In genomic region chr6:30162091-30162490, GRCm38 (mm10) we compare ENCODE assay signal across 15 mouse cellular contexts.
A peak's percentile ranks its signal among the peaks of the same experiment; 100 is the strongest.
DNase-seq lines count a peak whose midpoint lies in the region; ATAC-seq lines count a peak whose summit lies in the region.
"Had no signal": no experiment of that assay in that cellular context is flagged by ENCODE, and none has a peak within 500 bp of the region (broad histone marks: within the 10 kb centered on the region; RNA-seq: fewer than 3 reads in every experiment).

No protein-coding gene starts in this region.

- peaks cover 10% of the 10 kb centered on the region for H3K4me1 ChIP-seq in heart, embryonic 16.5 days (ENCODE audit: control insufficient read depth, insufficient read depth, low read length)
- H3K4me1 ChIP-seq in forebrain, embryonic 12.5 days: peaks cover 14% of the 10 kb centered on the region

- H3K36me3 ChIP-seq in heart, embryonic 16.5 days (ENCODE audit: control insufficient read depth, insufficient read depth): no peaks in the 10 kb centered on the region
- no peaks in the 10 kb centered on the region for H3K36me3 ChIP-seq in forebrain, embryonic 12.5 days (replicated peaks)
- H3K36me3 ChIP-seq: hindbrain, embryonic 12.5 days had no signal

- WGBS in heart, embryonic 16.5 days: 27% methylated on average over 7 of the region's 7 CpGs
- 51% methylated on average over 7 of the region's 7 CpGs for WGBS in forebrain, embryonic 12.5 days

- H3K9me3 ChIP-seq in heart, embryonic 16.5 days (replicated peaks; ENCODE audit: control insufficient read depth, low read length): no peaks in the 10 kb centered on the region
- no peaks in the 10 kb centered on the region for H3K9me3 ChIP-seq in forebrain, embryonic 12.5 days
- H3K9me3 ChIP-seq: hindbrain, embryonic 12.5 days had no signal

- H3K9ac ChIP-seq in heart, embryonic 16.5 days (ENCODE audit: low read length): 0 out of 2 replicates have a peak overlapping the region, but pooled peaks have one; percentile 32
- no peak overlapping the region for H3K9ac ChIP-seq in forebrain, embryonic 12.5 days
- H3K9ac ChIP-seq: hindbrain, embryonic 12.5 days; liver, embryonic 14.5 days had no signal

- no peaks in the 10 kb centered on the region for H3K27me3 ChIP-seq in heart, embryonic 16.5 days (ENCODE audit: control insufficient read depth, insufficient read depth, low read length)
- H3K27me3 ChIP-seq in forebrain, embryonic 12.5 days: peaks cover 23% of the 10 kb centered on the region; the same call in 1 of the 2 replicates

- ATAC-seq in heart, embryonic 16.5 days (replicated peaks; ENCODE audit: extremely low read depth, insufficient read depth, low FRiP score): peak; percentile 47; the same call in 1 of the 2 replicates
- ATAC-seq in forebrain, embryonic 12.5 days (ENCODE audit: low FRiP score): no peak

- H3K4me2 ChIP-seq in heart, embryonic 16.5 days (ENCODE audit: low read depth, low read length): peak overlapping the region; percentile 20; the same call in 1 of the 2 replicates
- H3K4me2 ChIP-seq in forebrain, embryonic 12.5 days: no peak overlapping the region
- H3K4me2 ChIP-seq: hindbrain, embryonic 12.5 days had no signal

- peak; percentile 36 for DNase-seq in embryo, embryonic 10.5 days (ENCODE audit: low spot score)
- no peak for DNase-seq in embryo, embryonic 10 days (ENCODE audit: low spot score)
- DNase-seq in heart, adult 11 months: no peak
- peak; percentile 33 for DNase-seq in Muller cell, postnatal 12 days (ENCODE audit: inconsistent ontology term)
- DNase-seq in induced T-regulatory cell, adult 2 months (ENCODE audit: low read depth): peak; percentile 40
- no peak for DNase-seq in c-Kit-positive CD71-positive TER-119-positive erythroid progenitor cells, embryonic 14.5 days (ENCODE audit: low spot score)
- DNase-seq: B cell, adult 2 months; cerebellum, adult 9-11 months; kidney, adult 8-10 months; right cerebral cortex, postnatal 4 days had no signal

- H3K27ac ChIP-seq in heart, embryonic 16.5 days (ENCODE audit: low read length): no peak overlapping the region
- no peak overlapping the region for H3K27ac ChIP-seq in forebrain, embryonic 12.5 days
- H3K27ac ChIP-seq: hindbrain, embryonic 12.5 days; liver, embryonic 14.5 days; stomach, postnatal 0 days had no signal

- H3K4me3 ChIP-seq in heart, embryonic 16.5 days (ENCODE audit: low read length): no peak overlapping the region
- H3K4me3 ChIP-seq in forebrain, embryonic 12.5 days (replicated peaks): no peak overlapping the region
- H3K4me3 ChIP-seq: hindbrain, embryonic 12.5 days had no signal

Comparison
In these comparisons a context has a peak if more than half of its experiments do, and no peak if none do; other contexts are left out.
1. DNase-seq: peak in embryo, embryonic 10.5 days (single experiment), Muller cell, postnatal 12 days (single experiment) and induced T-regulatory cell, adult 2 months (single experiment); none in embryo, embryonic 10 days (single experiment), heart, adult 11 months (single experiment) and c-Kit-positive CD71-positive TER-119-positive erythroid progenitor cells, embryonic 14.5 days (single experiment).